Mouse (Mus musculus) forebrain, embryonic 16.5 days (tissue): Measurements from ENCODE around the gene Gpr137. TPM values are rescaled to one million over a fixed set of nuclear protein-coding genes. Genes with fewer than 3 reads are reported as not detected.
A peak's percentile ranks its signal among the peaks of the same experiment; 100 is the strongest.

Experiments
- ATAC-seq: fragments of 200-750 bp; cut with Nextera tagmentation; 2 replicates; pipeline ENCODE4 v1.8.0; 2017; ENCODE audit warnings: mild to moderate bottlenecking, moderate library complexity
- H3K27ac ChIP-seq: fragments of 300-500 bp; sonication (generic); 2 replicates; pipeline ENCODE4 v1.5.1; 2014; ENCODE audit warnings: low read length, control low read depth
- H3K27me3 ChIP-seq: fragments of 300-500 bp; sonication (generic); replicated peaks from 2 replicates; pipeline ENCODE4 v1.6.1; 2014; ENCODE audit warnings: low read length; ENCODE audit not compliant: control insufficient read depth, insufficient read depth
- H3K36me3 ChIP-seq: fragments of 300-500 bp; sonication (generic); 2 replicates; pipeline ENCODE4 v1.6.1; 2014; ENCODE audit not compliant: control insufficient read depth, insufficient read depth
- H3K4me1 ChIP-seq: fragments of 300-500 bp; sonication (generic); replicated peaks from 2 replicates; pipeline ENCODE4 v1.6.1; 2014; ENCODE audit warnings: low read length; ENCODE audit not compliant: control insufficient read depth, insufficient read depth
- H3K4me2 ChIP-seq: fragments of 300-500 bp; sonication (generic); 2 replicates; pipeline ENCODE4 v1.6.1; 2014; ENCODE audit warnings: mild to moderate bottlenecking, low read length, control low read depth
- H3K4me3 ChIP-seq: fragments of 300-500 bp; sonication (generic); replicated peaks from 2 replicates; pipeline ENCODE4 v1.5.1; 2014; ENCODE audit warnings: mild to moderate bottlenecking, low read length, control low read depth
- H3K9ac ChIP-seq: fragments of 300-500 bp; sonication (generic); replicated peaks from 2 replicates; pipeline ENCODE4 v1.6.1; 2014; ENCODE audit warnings: low read depth, low read length, control low read depth
- H3K9me3 ChIP-seq: fragments of 300-500 bp; sonication (generic); 2 replicates; pipeline ENCODE4 v1.6.1; 2016; ENCODE audit warnings: low read length; ENCODE audit not compliant: control insufficient read depth
- WGBS: fragments of 180-500 bp; shearing (Covaris S2); extraction: QIAGEN DNeasy Blood & Tissue Kit; methylation state at CpG from one replicate; pipeline ENCODE4 v1.1.7; 2014; 5-methylcytosine and 5-hydroxymethylcytosine counted together
- polyA plus RNA-seq: library from polyadenylated mRNA; unstranded; fragments of >200 nt; fragmentation: Nextera tagmentation; extraction: Ambion mirVana; gene quantifications from 2 replicates; pipeline ENCODE4 v1.2.1, GENCODE M21; 2015

The Gpr137 gene
- polyA plus RNA-seq, 1 experiment from 2014 or later, result 52.5 TPM

DNA sequence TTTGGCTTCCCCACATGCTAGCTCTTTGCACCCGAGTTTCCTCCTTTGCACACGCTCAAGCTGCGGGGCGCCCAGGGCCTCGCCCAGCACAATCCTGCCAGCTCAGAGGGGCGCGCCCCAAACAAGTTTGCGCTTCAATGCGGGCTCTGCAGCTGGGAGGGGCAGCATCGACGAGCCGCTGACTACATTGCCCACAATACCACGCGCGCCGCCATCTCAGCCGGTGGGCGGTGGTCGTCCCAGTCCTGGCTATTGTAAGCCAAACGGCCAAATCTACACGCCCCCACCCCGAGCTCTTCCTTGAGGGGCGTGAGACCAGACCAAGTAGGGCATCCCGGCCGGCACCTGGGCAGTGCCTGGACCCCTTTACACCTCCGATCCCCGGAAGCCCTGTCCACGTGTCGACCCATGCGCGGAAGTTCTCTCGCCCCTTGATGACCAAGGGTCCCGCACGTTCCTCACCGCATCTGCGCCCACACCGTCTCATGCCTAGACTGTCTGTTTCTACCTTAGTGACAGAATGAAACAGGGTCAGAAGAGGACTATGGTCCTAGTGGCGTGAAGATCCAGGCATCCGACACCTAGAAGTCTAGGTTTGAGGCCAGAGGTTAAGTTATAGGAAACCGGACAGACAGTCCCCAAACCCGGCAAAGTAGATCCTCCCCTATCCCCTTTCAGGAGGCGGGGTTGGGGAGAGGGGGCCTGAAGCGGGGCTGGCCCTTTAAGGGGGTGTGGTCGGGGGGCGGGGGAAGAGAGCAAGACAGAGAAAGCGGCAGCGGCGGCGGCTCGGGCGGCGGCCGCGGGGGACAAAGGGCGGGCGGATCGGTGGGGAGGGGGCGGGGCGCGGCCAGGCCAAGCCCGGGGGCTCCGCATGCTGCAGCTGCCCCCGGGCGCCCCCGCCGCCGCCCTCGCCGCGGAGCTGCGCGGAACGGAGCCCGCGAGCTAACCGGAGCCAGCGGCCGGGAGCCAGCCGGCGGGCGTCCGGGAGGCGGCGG, 32.2 kb upstream of the Gpr137 start, which contains the start of gene Ppp1r14b:
Gene Ppp1r14b, plus strand, starts transcription at position 758 of the 995 bp plus-strand sequence.
- Histone ChIP-seq H3K9ac (peak within 1 kb of the TSS; percentile 85), H3K27ac (peak within 1 kb of the TSS; percentile 82), H3K27me3 (peaks cover 5% of the 10 kb centered on the region; the same call in 1 of the 2 replicates), H3K36me3 (peaks cover 6% of the 10 kb centered on the region), H3K4me2 (peak within 1 kb of the TSS; percentile 72), H3K4me1 (peaks cover 47% of the 10 kb centered on the region), H3K4me3 (peak within 1 kb of the TSS; percentile 60), H3K9me3 (no peaks in the 10 kb centered on the region)
- ATAC-seq, result peak; percentile 73
- WGBS, result 0% methylated on average over 64 of the region's 84 CpGs

DNA sequence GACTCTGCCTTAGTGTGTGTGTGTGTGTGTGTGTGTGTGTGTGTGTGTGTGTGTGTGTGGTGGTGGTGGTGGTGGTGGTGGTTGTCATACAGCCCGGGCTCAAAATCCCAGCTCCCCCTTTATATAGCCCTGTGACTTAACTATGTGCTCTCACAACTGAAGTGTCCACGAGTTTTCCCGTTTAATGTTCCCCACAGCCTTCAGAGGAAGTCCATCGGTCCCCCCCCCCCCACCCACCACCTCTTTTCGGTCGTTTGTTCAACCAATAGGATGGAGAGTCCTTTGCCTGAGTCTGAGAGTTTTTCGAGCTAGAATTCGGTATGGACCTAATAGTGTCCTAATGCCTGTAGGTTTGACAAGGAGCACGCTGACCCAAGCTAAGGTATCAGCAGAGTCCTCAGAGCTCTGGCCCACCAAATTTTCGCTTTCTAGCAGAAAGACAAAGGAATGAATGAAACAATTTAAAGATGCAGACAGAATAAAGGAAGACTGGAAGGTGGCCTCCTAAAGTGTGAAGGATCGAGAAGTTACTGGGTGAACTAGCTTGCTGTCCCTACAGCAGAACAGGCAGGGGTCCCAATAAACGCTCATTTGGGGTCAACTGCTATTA, 31.4 kb upstream of the Gpr137 start:
- Histone ChIP-seq H3K27me3 (peaks cover 10% of the 10 kb centered on the region; the same call in 1 of the 2 replicates), H3K4me3 (peak overlapping the region; percentile 60), H3K4me1 (peaks cover 41% of the 10 kb centered on the region), H3K9ac (peak overlapping the region; percentile 85), H3K4me2 (peak overlapping the region; percentile 58), H3K27ac (peak overlapping the region; percentile 46; the same call in 1 of the 2 replicates), H3K9me3 (no peaks in the 10 kb centered on the region), H3K36me3 (peaks cover 6% of the 10 kb centered on the region)
- ATAC-seq, result no peak
- 31% methylated on average over 12 of the region's 12 CpGs for WGBS

DNA sequence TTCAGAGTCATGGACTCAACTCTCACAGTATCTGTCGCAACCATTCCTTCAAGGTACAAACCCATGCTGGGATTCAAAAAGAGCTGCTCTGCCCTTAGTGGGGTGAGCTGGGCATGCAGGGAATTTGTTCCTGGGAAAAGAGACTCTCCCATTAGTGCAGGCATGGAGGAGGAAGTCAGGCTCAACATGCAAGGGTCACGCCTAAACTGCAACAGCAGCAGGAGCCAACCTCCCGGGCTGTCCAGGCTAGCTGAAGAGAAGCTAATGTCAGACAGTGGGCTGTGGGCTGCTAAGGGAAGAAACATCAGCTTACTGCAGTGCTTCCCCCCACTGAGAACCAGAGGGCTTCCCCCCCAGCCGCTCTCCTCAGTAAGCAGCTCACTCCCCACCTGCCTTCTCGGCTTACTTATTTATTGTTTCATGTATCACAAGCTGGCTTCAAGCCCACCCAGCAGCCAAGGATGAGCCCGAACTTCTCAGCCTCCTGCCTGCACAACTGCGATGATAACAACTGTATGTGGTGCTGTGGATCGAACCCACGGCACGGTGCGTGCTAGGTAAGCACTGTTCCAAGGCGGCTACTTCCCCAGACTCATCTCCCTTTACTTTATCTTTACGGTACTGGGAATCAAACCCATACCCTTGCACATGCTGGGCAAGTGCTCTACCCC, 30.1 kb upstream of the Gpr137 start:
- Histone ChIP-seq H3K4me1 (peaks cover 28% of the 10 kb centered on the region), H3K4me2 (no peak overlapping the region), H3K9ac (no peak overlapping the region), H3K9me3 (no peaks in the 10 kb centered on the region), H3K27me3 (peaks cover 15% of the 10 kb centered on the region; the same call in 1 of the 2 replicates), H3K4me3 (no peak overlapping the region), H3K27ac (no peak overlapping the region), H3K36me3 (peaks cover 2% of the 10 kb centered on the region; the same call in 1 of the 2 replicates)
- ATAC-seq, result no peak
- WGBS, result 87% methylated on average over 13 of the region's 13 CpGs

DNA sequence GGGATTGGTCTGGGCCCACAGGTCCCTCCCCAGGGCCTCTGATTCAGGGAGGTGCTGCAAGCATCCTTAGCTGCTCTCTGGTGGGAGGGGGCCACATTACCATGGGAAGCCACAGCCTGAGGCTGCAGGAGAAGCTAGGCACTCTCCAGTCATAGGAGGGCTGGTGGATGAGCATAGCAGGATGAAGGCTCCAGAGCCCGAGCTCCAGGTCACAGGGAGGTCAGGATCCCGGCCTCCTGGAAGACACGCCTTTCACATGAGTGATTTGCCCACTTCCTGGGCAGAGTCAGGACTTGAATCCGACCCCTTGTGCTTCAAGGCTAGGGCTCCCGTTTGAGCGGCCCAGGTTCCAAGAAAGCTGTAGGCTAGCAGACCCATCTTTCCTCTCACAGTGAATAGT, 29.4 kb upstream of the Gpr137 start:
- no peaks in the 10 kb centered on the region for H3K9me3 ChIP-seq
- no peak overlapping the region for H3K27ac ChIP-seq
- H3K4me3 ChIP-seq, result no peak overlapping the region
- 59% methylated on average over 6 of the region's 6 CpGs for WGBS
- H3K4me2 ChIP-seq, result no peak overlapping the region
- H3K9ac ChIP-seq, result no peak overlapping the region
- ATAC-seq, result no peak
- peaks cover 15% of the 10 kb centered on the region; the same call in 1 of the 2 replicates for H3K27me3 ChIP-seq
- H3K4me1 ChIP-seq, result peaks cover 22% of the 10 kb centered on the region
- H3K36me3 ChIP-seq, result no peaks in the 10 kb centered on the region

DNA sequence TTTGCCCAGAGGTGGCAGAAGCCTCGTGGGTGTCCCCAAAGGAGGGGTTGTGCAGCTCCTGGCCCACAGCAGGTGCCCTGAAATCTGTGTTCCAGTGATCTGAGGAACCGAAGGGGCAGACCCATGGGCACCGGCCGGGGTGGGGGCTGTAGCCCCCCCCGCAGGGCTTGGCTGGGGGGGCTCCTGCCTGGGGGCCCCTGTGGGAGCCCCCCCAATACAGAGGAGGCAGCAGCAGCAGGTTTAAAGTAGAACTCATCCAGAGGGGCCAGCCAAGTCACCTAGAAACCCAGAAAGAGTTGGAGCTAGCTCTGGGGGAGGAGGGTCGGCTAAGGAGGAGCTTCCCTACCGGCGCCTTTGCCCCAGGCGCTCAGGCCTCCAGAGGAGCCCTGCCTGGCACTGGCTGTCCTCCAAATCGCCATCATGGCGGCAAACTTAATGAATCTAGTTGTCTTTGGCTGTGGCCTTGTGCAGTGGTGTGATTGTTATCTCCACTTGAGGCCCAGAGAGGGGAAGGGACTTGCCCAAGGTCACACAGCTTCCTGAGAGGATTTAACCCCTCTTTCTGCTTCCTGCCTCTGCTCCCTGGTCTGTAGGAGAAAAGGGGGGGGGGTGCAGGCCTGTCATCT, 28.3 kb upstream of the Gpr137 start:
- H3K4me2 ChIP-seq, result peak overlapping the region; percentile 47; the same call in 1 of the 2 replicates
- H3K9ac ChIP-seq, result peak overlapping the region; percentile 35
- H3K27me3 ChIP-seq, result peaks cover 15% of the 10 kb centered on the region; the same call in 1 of the 2 replicates
- no peaks in the 10 kb centered on the region for H3K9me3 ChIP-seq
- WGBS, result 16% methylated on average over 11 of the region's 11 CpGs
- no peak overlapping the region for H3K27ac ChIP-seq
- H3K36me3 ChIP-seq, result no peaks in the 10 kb centered on the region
- ATAC-seq, result no peak
- peaks cover 16% of the 10 kb centered on the region for H3K4me1 ChIP-seq
- no peak overlapping the region for H3K4me3 ChIP-seq

DNA sequence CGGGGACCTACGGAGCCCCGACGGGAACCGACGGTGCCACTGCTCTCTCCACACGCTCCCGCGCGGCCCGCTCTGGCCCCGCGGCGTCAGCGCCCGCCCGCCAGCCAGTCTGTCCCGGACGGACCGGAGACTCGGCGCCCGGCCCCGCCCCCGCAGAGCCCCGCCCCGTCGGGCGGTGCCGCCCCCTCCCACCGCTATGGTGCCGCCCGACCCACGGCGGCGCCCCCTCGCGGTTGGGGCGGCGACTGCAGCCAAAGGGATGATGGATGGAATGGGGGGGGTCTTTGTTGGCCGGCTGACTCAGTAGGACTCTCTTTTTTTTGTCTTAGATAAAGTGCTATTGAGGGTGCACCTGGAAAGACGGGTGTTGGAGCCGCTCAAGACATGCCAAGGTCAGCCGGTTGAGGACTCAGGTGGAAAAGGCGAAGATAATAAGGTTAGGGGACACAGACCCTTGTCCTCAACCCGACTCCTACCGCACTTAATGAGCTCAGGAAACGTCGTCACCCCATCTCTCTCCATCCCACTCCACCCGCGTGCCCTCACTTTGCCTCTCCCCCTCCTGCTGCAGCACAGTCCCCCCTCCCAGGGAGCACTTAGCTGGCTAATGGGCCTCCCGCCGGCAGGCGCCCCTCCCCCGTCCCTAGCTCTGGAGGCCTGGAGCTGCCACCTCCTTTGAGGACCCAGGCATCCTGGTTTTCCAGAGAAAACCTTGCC, 27.5 kb upstream of the Gpr137 start:
- Histone ChIP-seq H3K36me3 (no peaks in the 10 kb centered on the region), H3K27ac (no peak overlapping the region), H3K9ac (peak overlapping the region; percentile 57), H3K4me1 (peaks cover 16% of the 10 kb centered on the region), H3K4me3 (peak overlapping the region; percentile 42), H3K4me2 (peak overlapping the region; percentile 47), H3K9me3 (no peaks in the 10 kb centered on the region), H3K27me3 (peaks cover 15% of the 10 kb centered on the region; the same call in 1 of the 2 replicates)
- 0 out of 2 replicates have a peak, but pooled peaks have one; percentile 11 for ATAC-seq
- WGBS, result under 1% methylated on average over 55 of the region's 55 CpGs

DNA sequence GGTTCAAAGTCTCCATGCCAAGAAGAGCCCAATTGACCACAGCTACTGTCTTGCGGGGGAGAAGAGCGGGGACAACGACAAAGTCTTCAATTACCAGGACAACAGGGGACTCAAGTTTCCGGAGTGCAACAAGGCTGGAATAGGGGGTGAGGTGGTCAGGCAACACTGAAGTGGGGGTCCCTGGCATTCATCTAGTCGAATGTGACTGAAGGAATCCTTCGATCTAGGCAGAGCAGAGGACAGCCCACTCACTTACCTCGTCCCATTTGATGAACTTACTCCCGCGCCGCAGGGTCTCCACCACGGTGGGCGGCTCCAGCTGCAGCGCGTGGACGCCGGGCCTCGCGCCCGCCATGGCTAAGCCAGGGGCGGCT, 27.0 kb upstream of the Gpr137 start:
- Histone ChIP-seq H3K4me3 (peak overlapping the region; percentile 42), H3K9ac (peak overlapping the region; percentile 57), H3K27ac (no peak overlapping the region), H3K4me2 (peak overlapping the region; percentile 47), H3K4me1 (peaks cover 16% of the 10 kb centered on the region), H3K36me3 (no peaks in the 10 kb centered on the region), H3K27me3 (peaks cover 15% of the 10 kb centered on the region; the same call in 1 of the 2 replicates), H3K9me3 (no peaks in the 10 kb centered on the region)
- ATAC-seq, result no peak
- under 1% methylated on average over 20 of the region's 20 CpGs for WGBS

DNA sequence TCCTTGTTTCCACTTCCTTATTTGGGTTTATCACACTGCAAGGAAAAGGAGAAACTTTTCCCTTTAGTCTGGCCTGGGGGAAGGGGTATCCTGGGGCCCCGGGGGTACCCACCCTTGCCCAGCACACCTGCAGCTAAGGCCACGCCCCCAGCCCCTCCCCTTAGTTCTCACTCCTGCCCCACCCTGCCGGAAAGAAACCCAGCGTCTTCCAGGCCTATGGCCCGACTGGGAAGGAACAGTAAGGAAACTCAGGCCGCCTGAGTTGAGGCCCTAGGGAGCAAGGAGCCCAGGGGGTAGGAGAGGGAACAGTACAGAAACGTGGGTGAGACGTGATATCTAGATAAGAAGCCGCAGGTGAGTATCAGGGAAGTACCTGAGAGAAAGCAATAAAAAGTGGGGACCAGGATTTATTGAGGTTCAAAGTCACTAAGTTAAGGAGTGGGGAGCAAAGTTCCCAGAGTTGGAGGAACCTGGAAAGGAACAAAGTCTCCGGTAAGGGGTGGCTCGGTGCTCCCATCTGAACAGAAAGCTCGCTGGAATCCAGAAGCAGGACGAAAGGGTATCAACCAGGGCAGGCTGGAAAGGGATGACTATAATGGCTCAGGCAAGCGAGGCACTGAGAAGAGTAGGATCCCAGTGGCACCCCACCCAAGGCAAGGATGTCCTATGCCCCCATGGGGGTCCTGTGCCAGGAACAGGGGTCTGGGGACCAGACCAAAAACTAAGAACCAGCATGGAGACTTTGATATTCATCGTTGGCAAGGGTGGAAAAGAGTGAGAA, 26.4 kb upstream of the Gpr137 start:
- Histone ChIP-seq H3K36me3 (no peaks in the 10 kb centered on the region), H3K4me2 (peak overlapping the region; percentile 47), H3K9ac (no peak overlapping the region), H3K4me1 (peaks cover 14% of the 10 kb centered on the region), H3K4me3 (peak overlapping the region; percentile 42), H3K27me3 (peaks cover 15% of the 10 kb centered on the region; the same call in 1 of the 2 replicates), H3K9me3 (no peaks in the 10 kb centered on the region), H3K27ac (no peak overlapping the region)
- 16% methylated on average over 15 of the region's 15 CpGs for WGBS
- no peak for ATAC-seq
